Mouse (Mus musculus) gastrocnemius, adult 18-20 months (tissue): ENCODE data around the gene Elp6. TPM values are rescaled to one million over a fixed set of nuclear protein-coding genes. Genes with fewer than 3 reads are reported as not detected.
A peak's percentile ranks its signal among the peaks of the same experiment; 100 is the strongest.

Source experiments
- DNase-seq: peaks from one replicate; pipeline ENCODE4 v3.0.0; 2021; ENCODE audit warnings: low spot score
- long read RNA-seq, 2 experiments: library from polyadenylated mRNA; stranded (forward); transcript quantifications; one replicate each; pipeline ENCODE4 v2.0.0; 2021
- total RNA-seq, 2 experiments: library from RNA; stranded (reverse); gene quantifications; 2 replicates each; pipeline ENCODE4 v1.2.3; 2021

Gene Elp6
- 1 to 10 TPM; 1.8 to 2.2 TPM for total RNA-seq
- long read RNA-seq, experiment 1, partial matches to known transcripts, result 1 of 5 reads
- long read RNA-seq, experiment 1, other reads (novel, unspliced or antisense), result 0 of 5 reads
- long read RNA-seq, experiment 2, transcript Elp6-205 (7 exons, 1,304 nt), result major isoform, 5 of 6 reads
- long read RNA-seq, experiment 2, partial matches to known transcripts, result 1 of 6 reads
- long read RNA-seq, experiment 2, other reads (novel, unspliced or antisense), result 0 of 6 reads

DNA sequence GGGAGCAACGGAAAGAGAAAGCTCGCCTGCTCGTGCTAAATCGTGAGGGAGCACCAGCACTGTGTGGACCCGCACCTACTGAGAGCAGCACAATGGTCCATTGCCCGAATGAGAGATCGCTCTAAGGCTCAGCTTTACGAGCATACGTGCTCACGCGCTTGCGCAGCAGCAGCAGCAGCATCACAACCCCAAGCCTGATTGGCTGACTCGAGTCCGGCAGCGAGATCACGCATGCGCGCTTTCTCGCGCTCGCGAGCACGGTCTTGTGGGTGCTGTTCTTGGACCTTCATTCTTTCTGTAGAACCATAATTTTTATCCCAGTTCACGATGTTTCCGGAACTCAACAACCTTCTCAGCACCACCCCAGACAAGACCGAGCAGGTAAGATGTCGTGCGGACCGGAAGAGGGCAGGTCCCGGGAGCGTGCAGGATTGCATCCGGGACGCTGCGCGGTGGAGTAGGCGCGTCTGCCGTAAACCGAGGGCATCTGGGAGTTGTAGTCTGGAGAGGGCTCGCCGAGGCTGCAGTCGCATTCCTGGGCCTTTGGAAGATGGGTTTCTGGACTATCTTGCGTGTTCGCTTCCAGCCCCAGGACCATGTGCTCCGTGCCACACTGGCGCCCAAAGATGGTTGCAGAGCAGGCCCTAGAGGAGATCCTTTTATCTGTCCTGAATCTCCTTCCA is at the start of gene Elp6:
Gene Elp6, plus strand, starts transcription at position 205 of the 683 bp plus-strand sequence.
- DNase-seq, result peak; percentile 89

DNA sequence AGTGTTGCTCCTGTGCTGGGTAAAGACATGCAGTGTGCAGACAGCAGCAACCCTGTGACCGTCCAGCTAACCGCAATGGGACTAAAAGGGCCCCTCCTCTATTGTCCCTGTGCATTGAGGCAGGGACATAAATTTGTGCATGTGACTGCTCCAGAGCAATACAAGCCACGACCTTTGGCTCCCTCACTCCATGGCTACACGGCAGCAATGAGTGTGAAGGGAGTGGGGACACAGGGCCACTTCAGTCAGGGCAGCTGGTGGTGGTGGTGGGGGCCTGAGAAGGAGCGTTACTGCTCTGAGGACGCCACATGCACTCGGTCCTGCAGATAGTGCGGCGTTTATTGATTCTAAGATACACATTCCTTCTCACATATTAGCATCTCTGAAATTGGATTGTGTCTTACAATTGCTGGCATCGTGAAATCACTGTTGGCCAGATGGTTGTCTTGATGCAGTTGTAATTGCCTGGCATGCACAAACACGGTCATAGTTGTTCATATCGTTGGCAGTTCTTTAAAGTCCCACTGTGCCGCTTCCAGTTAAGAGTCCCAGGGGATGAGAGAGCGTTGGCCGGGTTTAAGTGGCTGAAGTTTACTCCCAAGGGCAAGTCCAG is 49.5 kb upstream of the Elp6 start:
- DNase-seq, result no peak

DNA sequence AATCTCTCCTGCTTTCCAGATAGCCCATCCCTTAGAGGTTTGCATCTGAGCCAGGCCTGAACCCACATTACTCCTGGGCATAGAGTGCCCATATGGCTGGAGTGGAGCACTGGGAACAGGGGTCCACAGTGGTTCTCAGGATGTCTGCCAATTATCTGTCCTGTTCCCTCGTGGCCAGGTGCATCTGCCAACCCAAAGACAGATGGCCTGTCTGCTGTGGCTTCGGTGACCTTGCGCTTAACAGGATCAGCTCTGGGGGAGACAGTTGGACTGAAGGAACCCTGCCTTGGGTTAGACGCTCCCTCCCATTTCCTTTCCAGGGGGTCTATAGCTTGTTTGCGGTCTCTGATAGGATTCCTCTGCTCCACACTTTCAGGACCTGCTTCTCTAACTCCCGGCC is 46.3 kb upstream of the Elp6 start:
- DNase-seq, result no peak

DNA sequence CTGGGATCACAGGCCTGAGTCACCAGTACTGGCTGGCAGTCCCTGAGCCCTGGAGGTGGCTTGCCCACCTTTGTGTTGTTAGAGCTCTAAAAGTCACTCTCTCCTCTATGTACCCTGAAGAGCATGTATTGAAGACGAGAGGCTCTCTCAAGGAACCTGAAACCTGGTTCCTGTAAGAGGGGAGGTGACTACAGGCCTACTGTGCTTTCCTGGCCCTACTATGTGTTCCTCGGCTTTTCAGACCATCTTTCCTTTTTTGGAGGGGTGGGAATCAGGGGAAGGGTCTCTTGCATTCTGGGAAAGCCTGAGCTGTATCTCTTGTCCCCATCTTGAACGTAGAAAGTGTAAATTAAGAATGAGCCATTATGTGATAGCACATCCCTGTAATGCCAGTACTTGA is 45.9 kb upstream of the Elp6 start:
- DNase-seq, result no peak

DNA sequence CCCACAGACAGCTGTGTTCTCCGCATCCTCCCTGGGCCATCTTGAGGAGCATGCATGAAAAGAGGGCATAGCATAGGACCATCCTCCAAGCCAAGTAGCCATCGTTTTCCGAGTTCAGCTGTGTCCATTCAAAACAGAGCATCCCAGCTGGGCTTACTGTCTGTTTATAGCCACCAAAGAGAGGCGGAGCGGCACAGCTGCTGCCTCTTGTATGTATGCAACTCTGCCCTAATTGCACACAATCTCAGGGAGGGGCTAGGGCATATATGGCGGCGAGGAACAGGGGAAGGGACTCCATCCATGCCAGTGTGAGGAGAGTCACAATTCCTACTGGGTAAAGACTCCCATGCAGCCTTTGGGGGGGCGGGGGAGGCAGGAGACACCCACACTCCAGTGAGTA is 41.8 kb upstream of the Elp6 start:
- no peak for DNase-seq

DNA sequence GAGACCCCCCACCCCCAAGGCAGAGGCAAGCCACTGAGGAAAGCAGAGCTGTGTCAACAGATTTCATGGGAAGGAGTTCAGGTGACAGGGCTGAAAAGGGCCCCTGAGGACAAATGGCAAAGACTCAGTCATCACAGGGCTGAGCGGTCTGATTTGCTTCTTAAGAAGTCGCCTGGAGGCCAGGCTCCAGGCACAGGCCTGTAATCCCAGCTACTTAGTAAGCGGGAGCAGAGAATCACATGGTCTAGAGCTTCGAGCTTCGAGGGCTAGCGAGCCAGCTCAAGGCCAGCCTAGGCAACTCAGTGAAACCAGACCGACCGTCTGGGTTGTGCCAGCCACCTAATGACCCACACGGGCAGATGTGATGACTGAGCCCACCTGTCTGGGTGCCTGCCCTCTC is 40.0 kb upstream of the Elp6 start:
- no peak for DNase-seq

DNA sequence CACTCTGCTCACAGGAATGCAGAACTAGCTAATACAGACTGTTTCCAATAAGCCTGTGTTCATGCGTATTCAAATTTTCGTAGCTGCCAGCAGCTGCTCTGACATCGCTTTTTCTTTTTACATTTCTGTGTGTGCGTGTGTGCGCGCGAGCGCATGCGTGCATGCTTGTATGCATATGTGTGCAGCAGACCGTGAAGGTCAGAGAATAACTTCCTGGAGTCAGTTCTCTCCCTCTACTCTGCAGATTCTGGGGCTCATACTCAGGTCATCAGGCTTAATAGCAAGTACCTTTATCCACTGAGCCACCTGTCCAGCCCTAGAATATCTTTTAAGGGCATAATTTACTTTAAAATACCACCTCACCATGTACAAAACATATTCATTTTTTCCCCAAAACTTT is 36.6 kb upstream of the Elp6 start:
- no peak for DNase-seq

DNA sequence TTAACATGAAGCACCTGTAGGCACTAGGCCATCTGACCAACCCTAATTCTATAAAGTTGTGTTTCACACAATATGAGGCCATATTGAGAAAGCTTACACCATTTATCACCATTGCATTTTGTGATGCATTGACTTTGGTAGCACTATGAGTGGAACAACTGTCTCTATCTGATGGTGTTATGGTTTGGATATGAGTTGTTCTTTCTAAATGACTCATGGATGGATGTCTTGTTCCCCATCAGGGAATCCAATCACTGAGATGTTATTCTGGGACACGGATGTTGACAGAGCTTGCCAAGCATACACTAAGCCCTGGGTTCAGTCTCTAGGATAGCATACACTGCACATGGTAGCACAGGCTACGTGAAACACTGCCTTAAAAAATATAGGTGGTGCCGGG is 32.6 kb upstream of the Elp6 start:
- DNase-seq, result no peak

DNA sequence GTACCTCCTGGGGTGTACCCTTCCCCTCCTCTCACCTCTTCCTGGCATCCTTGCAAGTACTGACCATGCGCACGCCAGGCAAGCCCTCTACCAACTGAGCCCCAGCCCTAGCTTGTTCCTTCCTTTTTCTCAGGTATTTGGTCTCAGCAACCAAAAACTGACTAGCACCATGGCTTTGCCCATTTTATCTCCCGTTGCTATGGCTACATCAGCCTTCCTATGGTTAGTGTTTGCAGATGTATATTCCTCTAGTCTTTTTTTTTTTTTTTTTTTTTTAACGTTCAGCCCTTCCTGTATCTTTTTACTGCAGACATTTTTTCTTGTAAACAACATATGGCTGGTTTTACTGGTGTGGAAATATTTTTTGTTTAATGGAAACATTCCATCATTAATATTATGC is 31.5 kb upstream of the Elp6 start:
- no peak for DNase-seq

DNA sequence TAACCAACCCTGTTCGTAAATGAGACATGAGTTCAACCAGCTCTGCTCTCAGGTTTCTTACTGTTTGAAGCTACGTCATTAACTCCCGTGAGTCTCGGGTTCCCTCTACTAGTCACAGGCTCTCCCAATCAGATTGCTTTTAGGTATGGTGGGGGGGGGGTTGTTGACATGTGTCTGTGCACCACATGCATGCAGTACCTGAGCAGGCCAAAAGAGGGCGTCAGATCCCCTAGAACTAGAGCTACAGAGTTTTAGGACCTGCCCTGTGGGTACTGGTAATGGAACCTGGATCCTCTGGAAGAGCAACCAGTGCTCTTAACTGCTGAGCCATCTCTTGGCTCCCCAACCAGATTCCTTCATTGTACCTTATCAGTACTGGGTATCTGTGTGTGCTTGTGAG is 29.1 kb upstream of the Elp6 start:
- DNase-seq, result no peak

DNA sequence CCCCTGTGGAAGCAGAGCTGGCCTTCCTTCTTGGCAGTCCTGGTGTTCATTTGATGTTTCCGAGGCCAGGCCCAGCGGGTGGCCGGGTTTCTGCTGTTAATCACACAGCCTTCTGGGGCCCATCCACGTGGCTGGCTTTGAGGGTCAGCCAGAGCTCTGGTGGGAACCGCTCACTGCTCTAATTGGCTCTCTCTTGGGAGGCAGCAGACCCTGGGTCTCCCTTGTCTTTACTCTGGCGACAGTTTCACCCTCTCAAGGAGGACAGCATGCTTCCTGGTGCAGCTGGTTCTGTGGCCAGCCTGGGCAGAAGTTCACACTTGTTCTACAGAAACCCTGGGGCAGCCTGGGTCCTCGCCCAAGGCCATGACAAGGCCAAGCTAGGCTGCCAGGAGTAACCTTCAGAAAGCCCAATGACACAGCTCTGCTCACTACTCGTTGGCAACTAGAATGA is 27.5 kb upstream of the Elp6 start:
- no peak for DNase-seq

DNA sequence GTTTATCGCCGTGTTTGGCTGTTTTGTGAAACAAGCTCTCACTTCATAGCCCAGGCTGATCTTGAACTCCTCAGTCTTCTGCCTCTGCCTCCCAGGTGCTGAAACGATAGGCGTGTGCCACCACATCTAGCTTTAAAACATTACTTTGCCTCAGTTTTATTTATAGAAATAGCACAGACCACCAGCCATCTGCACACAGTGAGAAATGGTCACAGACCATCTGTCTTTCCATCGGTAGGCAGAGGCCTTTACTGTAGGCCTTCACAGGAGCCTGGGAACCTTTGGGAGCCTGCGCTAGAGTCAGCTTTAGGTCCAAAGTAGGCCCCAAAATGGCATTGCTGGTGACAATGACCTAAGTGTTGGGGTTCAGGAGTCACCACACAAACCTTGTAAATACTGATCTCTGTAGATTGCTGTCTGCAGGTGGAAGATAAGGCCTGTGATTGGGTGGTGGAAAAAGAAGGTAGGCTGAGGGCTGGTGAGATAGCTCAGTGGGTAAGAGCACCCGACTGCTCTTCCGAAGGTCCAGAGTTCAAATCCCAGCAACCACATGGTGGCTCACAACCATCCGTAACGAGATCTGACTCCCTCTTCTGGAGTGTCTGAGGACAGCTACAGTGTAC is 20.8 kb upstream of the Elp6 start:
- DNase-seq, result no peak

DNA sequence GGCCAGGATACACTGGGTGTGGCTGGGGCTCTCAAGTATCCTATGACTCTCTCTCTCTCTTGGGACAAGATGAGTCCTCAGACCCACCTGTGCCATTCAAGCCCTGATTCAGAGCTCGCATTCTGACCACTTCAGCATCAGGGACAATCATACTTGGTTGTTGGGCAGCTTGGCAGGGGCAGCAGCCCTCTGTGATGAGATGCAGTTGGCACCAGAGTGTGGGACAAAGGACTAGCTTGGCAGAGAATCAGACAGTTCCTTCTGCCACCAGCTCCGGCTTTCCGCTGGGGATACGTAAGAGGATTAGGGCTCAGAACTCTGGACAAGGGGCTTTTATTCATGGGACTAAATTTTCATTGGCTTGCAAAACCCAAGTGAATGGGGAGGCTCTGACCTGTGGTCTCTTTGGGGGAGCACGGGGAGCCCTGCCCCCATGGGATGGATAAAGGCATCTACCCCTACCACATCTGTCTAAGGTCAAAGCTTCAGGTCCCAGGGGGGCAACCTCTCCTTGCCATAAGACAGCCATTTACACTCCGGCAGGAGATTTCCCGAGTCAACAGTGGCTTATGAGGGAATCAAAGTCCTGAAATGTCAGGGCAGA is 17.6 kb upstream of the Elp6 start:
- no peak for DNase-seq

DNA sequence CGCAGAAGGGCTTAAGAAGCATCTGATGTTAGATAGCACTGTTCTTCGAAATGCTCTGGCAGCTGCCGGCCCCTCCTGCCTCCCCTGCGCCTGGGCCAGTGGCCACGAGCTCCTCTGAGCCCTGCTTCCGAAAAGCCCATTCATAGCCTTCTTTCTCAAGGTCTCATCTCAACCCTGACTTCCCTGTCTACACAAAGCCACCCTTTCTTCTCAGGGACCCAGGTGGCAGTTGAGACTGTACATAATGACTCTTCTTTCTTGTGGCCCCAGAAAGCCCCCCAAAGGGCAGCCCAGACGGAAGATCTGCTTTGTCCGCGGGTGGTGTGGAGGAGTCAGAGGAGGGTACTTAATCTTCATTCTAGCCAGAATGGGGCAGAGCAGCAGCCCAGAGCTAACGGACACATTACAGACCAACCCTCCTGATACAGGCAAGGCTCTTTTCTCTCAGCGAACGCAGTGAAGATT is 11.7 kb upstream of the Elp6 start:
- DNase-seq, result no peak

DNA sequence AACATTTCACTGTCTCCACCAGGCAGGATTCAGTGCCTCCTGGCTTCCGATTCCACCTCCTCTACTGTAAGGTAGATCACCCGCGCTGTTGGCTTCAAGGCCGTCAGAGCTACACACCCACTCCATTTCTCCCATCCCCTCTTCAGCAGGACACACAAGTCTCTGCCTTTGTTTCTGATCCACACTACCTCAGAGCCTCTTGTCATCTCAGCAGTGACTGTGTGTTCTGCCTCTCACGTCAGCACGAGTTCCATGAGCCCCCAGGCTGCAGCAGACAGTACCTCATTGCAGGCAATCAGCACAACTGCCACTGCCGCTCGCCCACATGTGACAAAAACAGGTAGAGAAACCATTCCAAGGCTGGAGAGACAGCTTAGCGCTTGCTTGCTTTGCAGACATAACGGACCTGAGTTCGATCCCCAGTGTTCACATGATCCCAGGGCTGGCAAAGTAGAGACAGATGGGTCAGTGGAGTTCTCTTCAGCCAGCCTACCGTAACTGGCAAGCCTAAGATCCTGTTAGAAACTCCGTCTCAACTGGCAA is 11.0 kb upstream of the Elp6 start:
- DNase-seq, result no peak

DNA sequence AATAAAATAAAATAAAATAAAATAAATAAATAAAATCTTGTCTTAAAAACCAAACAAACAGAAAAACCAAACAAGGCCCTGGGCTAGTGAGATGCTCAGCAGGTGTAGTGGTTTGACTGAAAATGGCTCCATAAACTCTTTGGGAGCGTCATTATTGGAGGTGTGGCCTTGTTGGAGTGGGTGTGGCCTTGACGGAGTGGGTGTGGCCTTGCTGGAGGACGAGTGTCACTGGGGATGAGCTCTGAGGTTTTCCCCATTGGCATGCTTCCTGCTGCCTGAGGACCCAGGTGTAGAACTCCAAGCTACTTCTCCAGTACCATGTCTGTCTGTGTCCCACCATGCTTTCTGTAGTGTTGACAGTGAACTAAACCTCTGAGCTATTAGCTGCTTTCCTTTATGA is 10.2 kb upstream of the Elp6 start:
- no peak for DNase-seq

DNA sequence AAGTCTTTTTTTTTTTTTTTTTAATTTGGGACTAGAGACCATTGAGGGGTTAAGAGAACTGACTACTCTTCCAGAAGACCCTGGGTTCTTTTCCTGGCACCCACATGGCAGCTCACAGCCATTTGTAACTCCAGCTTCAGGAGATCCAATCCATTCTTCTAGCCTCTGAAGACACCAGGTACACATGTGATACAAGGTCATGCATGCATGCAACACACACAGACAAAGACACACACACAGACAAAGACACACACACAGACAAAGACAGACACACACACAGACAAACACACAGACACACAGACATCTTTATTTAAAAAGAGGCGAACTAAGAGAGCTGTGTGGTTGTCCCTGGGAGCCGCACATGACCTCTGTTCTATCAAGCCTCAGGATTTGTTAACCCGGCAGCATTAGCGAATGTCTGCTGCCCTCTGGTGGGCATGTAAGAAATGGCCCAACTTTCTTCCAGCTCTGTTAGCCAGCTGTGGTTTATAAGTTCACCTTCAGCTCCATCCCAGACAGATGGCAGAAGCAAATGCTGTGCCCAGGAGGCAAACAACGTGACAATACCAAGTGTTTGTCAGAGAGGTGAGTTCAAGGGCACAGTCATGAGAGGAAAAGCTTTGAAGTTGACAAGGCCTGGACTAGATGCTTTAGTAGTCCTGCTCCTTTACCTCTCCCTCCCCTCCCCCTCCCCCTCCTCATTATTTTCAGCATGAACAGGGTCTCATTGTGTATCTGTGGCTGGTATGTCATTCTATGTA is 7.9 kb upstream of the Elp6 start:
- DNase-seq, result peak; percentile 76

DNA sequence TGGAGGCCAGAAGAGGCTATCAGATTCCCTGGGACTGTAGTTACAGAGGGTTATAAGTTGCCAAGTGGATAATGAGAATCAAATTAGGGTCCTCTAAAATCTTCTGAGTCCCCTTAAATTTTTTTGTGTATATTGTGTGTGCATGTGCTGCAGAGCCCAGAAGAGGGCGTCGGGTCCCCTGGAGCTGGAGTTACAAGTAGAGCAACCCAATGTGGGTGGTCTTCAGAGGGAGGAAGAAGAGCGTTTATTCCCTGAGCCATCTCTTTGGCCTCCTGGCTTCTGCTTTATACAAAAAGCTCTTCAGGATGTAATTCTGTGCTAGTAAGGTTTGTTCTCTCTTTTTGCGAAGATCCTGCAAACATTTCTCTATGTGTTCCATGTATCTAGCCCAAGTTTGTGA is 457 bp upstream of the Elp6 start:
- no peak for DNase-seq

DNA sequence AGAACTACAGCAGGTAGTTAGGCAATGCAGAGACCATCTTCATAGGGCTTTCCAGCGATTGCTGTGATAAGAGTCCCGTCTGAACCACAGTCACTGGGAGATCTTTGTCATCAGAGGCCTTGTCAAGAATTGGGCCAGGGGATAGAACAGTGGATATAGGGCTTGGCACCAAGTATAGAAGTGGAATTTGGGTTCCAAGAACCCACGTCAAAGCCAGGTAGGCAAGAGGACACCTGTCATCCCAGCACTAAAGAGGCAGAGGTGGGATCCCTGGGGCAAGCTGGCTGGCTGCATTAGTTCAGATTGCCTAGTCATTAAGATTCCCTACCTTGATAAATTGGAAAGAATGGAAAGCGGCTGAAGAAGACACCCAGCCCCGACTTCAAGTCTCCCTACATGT is 1.4 kb downstream of the Elp6 start:
- no peak for DNase-seq

DNA sequence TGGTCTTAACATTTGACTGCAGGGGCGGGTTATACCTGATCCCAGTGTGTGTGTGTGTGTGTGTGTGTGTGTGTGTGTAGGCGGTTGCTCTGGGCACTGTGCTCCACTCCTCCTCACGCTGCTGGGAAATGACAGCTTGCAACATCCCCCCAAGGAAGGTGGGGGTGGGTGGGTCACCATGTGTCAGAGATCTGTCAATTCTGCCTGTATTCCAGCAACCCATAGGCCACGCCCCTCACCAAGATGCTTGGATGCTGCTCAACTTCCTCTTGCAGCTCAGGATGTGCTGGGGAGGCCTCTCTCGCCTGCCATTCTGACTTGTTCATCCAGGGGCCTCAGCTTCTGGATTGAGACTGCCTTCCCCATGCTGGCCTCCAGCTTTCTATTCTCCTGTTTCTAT is 9.7 kb downstream of the Elp6 start:
- DNase-seq, result no peak

DNA sequence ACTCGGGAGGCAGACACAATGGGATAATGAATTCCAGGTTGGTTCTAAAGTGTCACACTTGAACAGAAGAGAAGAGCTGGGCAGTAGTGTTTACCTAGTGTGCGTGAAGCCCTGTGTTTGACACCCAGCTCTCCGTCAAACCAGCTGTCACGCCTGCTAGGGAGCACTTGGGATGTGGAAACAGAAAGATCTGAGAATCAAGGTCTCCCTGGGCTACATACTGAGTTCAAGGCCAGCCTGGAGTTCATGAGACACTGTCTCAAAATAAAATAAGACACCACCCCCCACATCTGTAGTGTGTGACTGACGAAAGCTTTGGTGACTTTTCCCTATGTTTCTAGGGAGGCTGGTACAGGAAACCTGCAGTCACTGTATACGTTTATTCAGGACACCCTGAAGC is 10.4 kb downstream of the Elp6 start:
- no peak for DNase-seq
